Mouse (Mus musculus) heart, embryonic 15.5 days (tissue): ENCODE measurements around the gene Ropn1l. TPM values are rescaled to one million over a fixed set of nuclear protein-coding genes. Genes with fewer than 3 reads are reported as not detected.
A peak's percentile ranks its signal among the peaks of the same experiment; 100 is the strongest.

Experiments used
- ATAC-seq: fragments of 200-750 bp; cut with Nextera tagmentation; replicated peaks from 2 replicates; pipeline ENCODE4 v1.8.0; 2017; ENCODE audit warnings: low read depth, moderate TSS enrichment; ENCODE audit not compliant: insufficient number of reproducible peaks, insufficient read depth, low FRiP score
- H3K27ac ChIP-seq: fragments of 300-500 bp; sonication (generic); 2 replicates; pipeline ENCODE4 v1.5.1; 2015; ENCODE audit warnings: mild to moderate bottlenecking, inconsistent platforms
- H3K27me3 ChIP-seq: fragments of 300-500 bp; sonication (generic); 2 replicates; pipeline ENCODE4 v1.6.1; 2015; ENCODE audit warnings: inconsistent platforms
- H3K36me3 ChIP-seq: fragments of 300-500 bp; sonication (generic); 2 replicates; pipeline ENCODE4 v1.6.1; 2015; ENCODE audit warnings: mild to moderate bottlenecking, inconsistent platforms
- H3K4me1 ChIP-seq: fragments of 300-500 bp; sonication (generic); replicated peaks from 2 replicates; pipeline ENCODE4 v1.6.1; 2015; ENCODE audit warnings: inconsistent platforms
- H3K4me2 ChIP-seq: fragments of 300-500 bp; sonication (generic); 2 replicates; pipeline ENCODE4 v1.6.1; 2015; ENCODE audit warnings: inconsistent platforms, mild to moderate bottlenecking, moderate library complexity
- H3K4me3 ChIP-seq: fragments of 300-500 bp; sonication (generic); 2 replicates; pipeline ENCODE4 v1.5.1; 2015; ENCODE audit warnings: mild to moderate bottlenecking, inconsistent platforms
- H3K9ac ChIP-seq: fragments of 300-500 bp; sonication (generic); 2 replicates; pipeline ENCODE4 v1.6.1; 2015; ENCODE audit warnings: mild to moderate bottlenecking, inconsistent platforms
- H3K9me3 ChIP-seq: fragments of 300-500 bp; sonication (generic); replicated peaks from 2 replicates; pipeline ENCODE4 v1.6.1; 2016; ENCODE audit warnings: inconsistent platforms
- WGBS: fragments of 180-500 bp; shearing (Covaris S2); methylation state at CpG from one replicate; pipeline ENCODE4 v1.1.7; 2015; ENCODE audit warnings: mixed read lengths; 5-methylcytosine and 5-hydroxymethylcytosine counted together
- polyA plus RNA-seq: library from polyadenylated mRNA; unstranded; fragments of >200 nt; fragmentation: Nextera tagmentation; extraction: Ambion mirVana; gene quantifications from 2 replicates; pipeline ENCODE4 v1.2.1, GENCODE M21; 2015

Ropn1l gene
- polyA plus RNA-seq, 1 experiment from 2014 or later, result 1.7 TPM

DNA sequence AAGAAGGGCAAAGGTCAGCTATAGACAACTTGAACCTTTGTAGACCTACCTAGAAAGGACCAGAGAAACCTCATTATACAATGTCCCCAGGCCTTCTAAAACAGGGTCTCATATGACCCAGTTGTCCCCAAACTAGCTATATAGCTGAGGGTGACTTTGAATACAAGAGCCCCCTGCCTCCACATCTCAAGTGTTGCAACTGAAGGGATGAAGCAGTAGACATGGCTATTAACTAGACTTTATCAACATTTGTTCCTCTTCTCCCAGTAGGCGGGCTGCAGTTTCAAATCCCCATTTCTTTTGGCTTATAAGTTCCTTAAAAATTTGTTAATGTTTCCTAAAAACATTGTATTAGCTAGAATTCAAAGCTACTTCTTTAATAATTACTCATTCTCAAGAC lies 13.2 kb upstream of the Ropn1l start:
- Histone ChIP-seq H3K4me2 (no peak overlapping the region), H3K9ac (no peak overlapping the region), H3K9me3 (no peaks in the 10 kb centered on the region), H3K4me1 (no peaks in the 10 kb centered on the region), H3K36me3 (peaks cover 69% of the 10 kb centered on the region), H3K4me3 (no peak overlapping the region), H3K27me3 (no peaks in the 10 kb centered on the region), H3K27ac (no peak overlapping the region)
- WGBS, result 93% methylated on average over 1 of the region's 1 CpGs
- ATAC-seq, result no peak

GRCm38 (mm10) chr15:31466295-31466694 lies 12.8 kb upstream of the Ropn1l start:
- Histone ChIP-seq H3K4me1 (no peaks in the 10 kb centered on the region), H3K9ac (no peak overlapping the region), H3K4me3 (no peak overlapping the region), H3K27ac (no peak overlapping the region), H3K9me3 (no peaks in the 10 kb centered on the region), H3K36me3 (peaks cover 69% of the 10 kb centered on the region), H3K4me2 (no peak overlapping the region), H3K27me3 (no peaks in the 10 kb centered on the region)
- no peak for ATAC-seq
- 89% methylated on average over 5 of the region's 5 CpGs for WGBS

DNA sequence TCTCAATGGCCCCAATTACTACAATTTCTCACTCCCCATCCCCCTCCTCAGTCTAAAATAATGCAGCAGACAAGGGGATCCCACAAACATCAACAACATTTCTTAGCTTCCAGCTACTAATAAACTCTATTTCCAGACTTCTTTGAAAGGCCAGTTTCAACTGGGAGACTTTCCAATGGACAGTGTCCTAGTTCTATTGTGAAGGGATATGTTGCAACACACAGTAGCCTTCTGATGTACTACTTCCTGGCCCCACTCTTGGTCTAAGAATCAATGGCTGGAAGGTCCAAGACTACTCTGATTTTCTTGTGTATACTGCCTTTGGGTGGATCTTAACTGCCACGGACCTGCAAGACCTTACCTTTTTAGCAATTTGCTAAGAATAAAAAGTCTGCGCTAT lies 12.3 kb upstream of the Ropn1l start:
- no peak for ATAC-seq
- Histone ChIP-seq H3K4me3 (no peak overlapping the region), H3K27me3 (no peaks in the 10 kb centered on the region), H3K36me3 (peaks cover 72% of the 10 kb centered on the region), H3K4me2 (no peak overlapping the region), H3K27ac (no peak overlapping the region), H3K9me3 (no peaks in the 10 kb centered on the region), H3K9ac (no peak overlapping the region), H3K4me1 (no peaks in the 10 kb centered on the region)
- WGBS, result 98% methylated on average over 2 of the region's 2 CpGs

DNA sequence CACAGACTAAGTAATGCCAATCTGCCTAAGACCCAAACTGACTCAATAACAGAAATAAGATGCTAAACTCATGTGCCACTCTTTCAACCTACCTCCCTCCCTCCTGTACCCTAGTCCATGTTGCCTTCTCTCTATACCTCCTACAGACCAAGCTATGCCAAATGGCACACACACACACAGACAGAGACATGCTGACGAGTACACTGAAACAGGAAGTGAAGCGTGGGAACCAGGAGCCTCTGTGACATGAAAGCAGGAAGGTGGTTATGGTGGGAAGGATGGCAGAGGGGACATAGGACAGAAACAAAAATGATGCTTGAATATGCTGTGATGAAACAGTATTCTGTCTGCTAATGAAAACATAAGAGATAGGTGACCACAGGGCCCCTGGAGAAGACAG lies 7.0 kb upstream of the Ropn1l start:
- Histone ChIP-seq H3K4me3 (no peak overlapping the region), H3K4me2 (no peak overlapping the region), H3K4me1 (no peaks in the 10 kb centered on the region), H3K27me3 (no peaks in the 10 kb centered on the region), H3K36me3 (peaks cover 76% of the 10 kb centered on the region), H3K27ac (no peak overlapping the region), H3K9ac (no peak overlapping the region), H3K9me3 (no peaks in the 10 kb centered on the region)
- ATAC-seq, result no peak
- 75% methylated on average over 2 of the region's 2 CpGs for WGBS

- H3K4me3 ChIP-seq, result no peak overlapping the region
- H3K9ac ChIP-seq, result no peak overlapping the region
- no peak for ATAC-seq
- WGBS, result 83% methylated on average over 7 of the region's 7 CpGs
- no peak overlapping the region for H3K27ac ChIP-seq
- no peaks in the 10 kb centered on the region for H3K27me3 ChIP-seq
- no peaks in the 10 kb centered on the region for H3K9me3 ChIP-seq
- H3K36me3 ChIP-seq, result peaks cover 56% of the 10 kb centered on the region
- H3K4me2 ChIP-seq, result no peak overlapping the region
- H3K4me1 ChIP-seq, result peaks cover 5% of the 10 kb centered on the region
These were observed 4.5 kb upstream of the Ropn1l start for GRCm38 (mm10) chr15:31458081-31458480.

- Histone ChIP-seq H3K4me2 (no peak overlapping the region), H3K27me3 (no peaks in the 10 kb centered on the region), H3K36me3 (peaks cover 40% of the 10 kb centered on the region), H3K9ac (no peak overlapping the region), H3K27ac (no peak overlapping the region), H3K9me3 (no peaks in the 10 kb centered on the region), H3K4me1 (peaks cover 15% of the 10 kb centered on the region), H3K4me3 (no peak overlapping the region)
- no peak for ATAC-seq
- 91% methylated on average over 5 of the region's 5 CpGs for WGBS
These were observed 2.8 kb upstream of the Ropn1l start for GRCm38 (mm10) chr15:31456381-31456780.

GRCm38 (mm10) chr15:31454861-31455295 lies 1.3 kb upstream of the Ropn1l start:
- Histone ChIP-seq H3K4me3 (no peak overlapping the region), H3K36me3 (peaks cover 26% of the 10 kb centered on the region), H3K4me2 (no peak overlapping the region), H3K9me3 (no peaks in the 10 kb centered on the region), H3K9ac (no peak overlapping the region), H3K27me3 (no peaks in the 10 kb centered on the region), H3K4me1 (peaks cover 16% of the 10 kb centered on the region), H3K27ac (no peak overlapping the region)
- WGBS, result 55% methylated on average over 7 of the region's 7 CpGs
- ATAC-seq, result no peak

DNA sequence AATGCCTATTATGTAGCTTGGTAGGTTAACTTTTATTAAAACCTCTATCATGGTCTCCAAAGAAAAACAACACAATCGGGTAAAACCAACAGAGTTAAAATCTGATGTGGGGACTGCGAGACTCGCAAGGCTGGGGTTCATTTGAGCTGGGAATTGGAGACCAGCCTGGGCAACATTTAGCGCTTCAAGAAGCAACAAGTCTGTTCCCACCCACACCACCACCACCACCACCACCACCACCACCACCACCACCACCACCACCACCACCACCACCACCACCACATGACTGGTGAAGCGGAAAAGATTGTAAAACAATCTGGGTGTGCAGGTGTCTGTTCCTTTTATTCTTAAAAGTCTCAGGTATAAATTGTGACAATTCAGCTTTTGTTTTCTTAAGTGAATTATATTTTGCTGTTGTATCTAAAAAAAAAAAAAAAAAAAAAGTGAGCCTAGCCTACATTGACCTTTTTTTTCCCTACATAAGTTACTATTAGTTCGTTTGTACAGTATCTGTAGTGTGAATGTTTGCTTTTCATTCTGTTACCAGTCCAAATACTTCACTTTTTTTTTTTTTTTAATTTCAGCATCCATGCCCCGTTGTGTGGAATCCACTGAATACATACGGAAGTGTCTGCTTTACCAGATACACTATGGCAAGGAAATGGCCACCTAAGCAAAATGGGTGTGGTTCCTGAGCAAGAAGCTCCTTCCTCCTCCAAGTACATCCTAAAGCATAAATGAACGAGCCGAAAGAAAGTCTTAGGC lies 741 bp upstream of the Ropn1l start:
- H3K9me3 ChIP-seq, result no peaks in the 10 kb centered on the region
- peak overlapping the region; percentile 76; the same call in 1 of the 2 replicates for H3K9ac ChIP-seq
- peaks cover 17% of the 10 kb centered on the region for H3K4me1 ChIP-seq
- WGBS, result 46% methylated on average over 10 of the region's 10 CpGs
- H3K36me3 ChIP-seq, result peaks cover 20% of the 10 kb centered on the region
- no peak for ATAC-seq
- H3K4me3 ChIP-seq, result peak overlapping the region; percentile 85
- peak overlapping the region; percentile 90 for H3K4me2 ChIP-seq
- H3K27ac ChIP-seq, result peak overlapping the region; percentile 91
- no peaks in the 10 kb centered on the region for H3K27me3 ChIP-seq

DNA sequence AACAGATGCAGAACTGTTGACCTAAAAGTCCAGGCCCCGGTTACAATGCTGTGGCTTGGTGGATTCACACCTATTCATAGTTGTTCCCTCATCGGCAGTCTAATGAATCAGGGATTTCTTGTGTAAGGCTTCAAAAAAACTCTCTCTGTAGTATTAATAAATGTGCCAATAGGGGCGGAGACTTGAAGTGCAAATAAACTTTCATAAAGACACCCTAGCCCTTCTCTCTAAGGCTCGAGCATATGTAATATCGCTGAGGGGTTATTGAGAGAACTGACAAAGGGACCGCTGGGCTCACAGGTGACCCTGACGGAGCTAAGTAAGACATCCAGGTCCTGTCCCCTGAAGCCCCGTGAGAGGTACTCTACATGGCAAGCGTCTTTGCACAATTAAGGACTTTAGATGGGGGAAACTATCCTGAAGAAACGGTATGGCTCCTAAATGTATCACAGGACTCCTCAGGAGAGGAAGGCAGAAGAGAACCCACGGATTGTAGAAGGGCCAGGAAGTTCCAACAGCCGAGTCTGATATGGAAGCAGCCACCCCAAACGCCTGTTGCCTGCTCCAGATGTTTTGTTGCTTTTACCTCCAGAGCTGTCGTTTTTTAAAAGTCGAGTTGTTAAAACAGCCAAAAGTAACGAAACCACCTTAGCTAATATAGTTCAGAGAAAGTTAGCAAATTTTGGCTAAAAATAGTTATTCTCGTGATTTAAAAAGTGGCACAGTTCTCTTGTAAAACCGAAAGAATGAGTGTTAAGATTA lies 1.0 kb downstream of the Ropn1l start:
- Histone ChIP-seq H3K4me3 (peak overlapping the region; percentile 85), H3K4me2 (peak overlapping the region; percentile 90), H3K9ac (peak overlapping the region; percentile 76), H3K27me3 (no peaks in the 10 kb centered on the region), H3K9me3 (no peaks in the 10 kb centered on the region), H3K27ac (peak overlapping the region; percentile 91), H3K36me3 (peaks cover 6% of the 10 kb centered on the region; the same call in 1 of the 2 replicates), H3K4me1 (peaks cover 17% of the 10 kb centered on the region)
- 45% methylated on average over 18 of the region's 18 CpGs for WGBS
- ATAC-seq, result no peak

- H3K4me1 ChIP-seq, result peaks cover 15% of the 10 kb centered on the region
- ATAC-seq, result no peak
- no peaks in the 10 kb centered on the region for H3K36me3 ChIP-seq
- H3K27me3 ChIP-seq, result no peaks in the 10 kb centered on the region
- no peak overlapping the region for H3K4me3 ChIP-seq
- H3K27ac ChIP-seq, result no peak overlapping the region
- H3K9me3 ChIP-seq, result no peaks in the 10 kb centered on the region
- 13% methylated on average over 2 of the region's 2 CpGs for WGBS
- H3K4me2 ChIP-seq, result no peak overlapping the region
- H3K9ac ChIP-seq, result no peak overlapping the region
These were observed 3.8 kb downstream of the Ropn1l start for GRCm38 (mm10) chr15:31449772-31450171.

DNA sequence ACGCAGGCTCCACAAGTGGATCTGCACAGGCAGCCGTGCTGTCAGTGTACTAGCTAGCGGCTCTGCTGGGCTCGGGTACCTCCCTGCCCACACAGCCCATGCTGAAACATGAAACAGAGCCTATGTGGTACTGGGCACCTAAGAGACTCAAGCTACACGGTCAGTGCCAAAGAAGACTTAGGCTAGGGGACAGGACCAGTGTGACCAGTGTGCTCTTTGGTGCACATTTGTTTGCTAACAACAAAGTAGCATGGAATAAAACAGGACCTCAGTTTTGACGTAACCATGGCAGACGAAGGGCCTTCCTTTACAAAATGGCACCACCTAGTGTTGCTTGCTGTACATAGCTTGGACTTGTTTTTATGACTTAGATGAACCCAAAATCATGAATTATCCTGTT lies 6.4 kb downstream of the Ropn1l start:
- no peak for ATAC-seq
- H3K9me3 ChIP-seq, result no peaks in the 10 kb centered on the region
- H3K4me3 ChIP-seq, result no peak overlapping the region
- no peak overlapping the region for H3K27ac ChIP-seq
- no peaks in the 10 kb centered on the region for H3K27me3 ChIP-seq
- no peak overlapping the region for H3K9ac ChIP-seq
- H3K4me1 ChIP-seq, result peaks cover 7% of the 10 kb centered on the region
- WGBS, result 38% methylated on average over 7 of the region's 7 CpGs
- H3K36me3 ChIP-seq, result no peaks in the 10 kb centered on the region
- peak overlapping the region; percentile 22; the same call in 1 of the 2 replicates for H3K4me2 ChIP-seq
